Mouse (Mus musculus) urinary bladder, postnatal 4 days (tissue): ENCODE results near the gene Amotl1.
A peak's percentile ranks its signal among the peaks of the same experiment; 100 is the strongest.

ENCODE experiments used
- DNase-seq, 2 experiments: peaks; one replicate each; pipeline ENCODE4 v3.0.0; 2021 to 2022; ENCODE audit warnings: low spot score in 2 of 2

Amotl1 gene

DNA sequence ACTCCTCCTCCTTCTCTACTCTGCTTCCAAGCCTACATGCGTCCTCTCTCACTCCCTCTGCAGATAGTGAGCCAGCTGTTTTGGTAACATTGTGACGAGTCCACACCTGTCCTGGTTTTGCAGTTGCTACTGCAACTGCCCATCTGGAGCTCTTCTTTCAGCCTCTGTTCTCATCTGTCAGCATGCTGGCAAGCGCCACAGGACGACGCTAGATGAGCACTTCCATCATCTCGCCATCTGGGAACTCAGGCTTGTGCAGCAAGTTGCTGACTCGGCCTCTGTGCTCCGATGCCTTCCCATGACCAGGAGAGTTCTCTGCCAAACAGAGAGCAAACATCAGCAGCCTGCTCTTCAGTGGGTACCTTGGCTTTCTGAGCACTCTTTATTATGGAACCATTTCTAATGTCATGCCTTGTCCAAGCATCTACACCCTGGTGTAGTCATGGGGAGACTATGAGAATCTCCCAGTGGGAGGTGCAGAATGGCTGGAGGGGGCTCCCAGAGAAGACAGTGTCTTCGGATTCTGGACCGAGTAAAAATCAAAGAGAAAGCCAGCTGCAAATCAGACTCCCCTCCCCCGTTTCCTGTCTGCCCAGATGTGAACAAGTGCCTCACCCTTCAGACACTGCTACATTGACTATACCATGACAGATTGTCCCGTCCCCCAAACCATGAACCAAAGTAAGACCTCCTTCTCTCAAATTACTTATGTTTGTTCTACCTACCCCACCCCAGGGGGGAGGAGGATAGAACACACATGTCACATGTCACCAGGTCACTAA, 97.1 kb downstream of the Amotl1 start:
- no peak for DNase-seq

DNA sequence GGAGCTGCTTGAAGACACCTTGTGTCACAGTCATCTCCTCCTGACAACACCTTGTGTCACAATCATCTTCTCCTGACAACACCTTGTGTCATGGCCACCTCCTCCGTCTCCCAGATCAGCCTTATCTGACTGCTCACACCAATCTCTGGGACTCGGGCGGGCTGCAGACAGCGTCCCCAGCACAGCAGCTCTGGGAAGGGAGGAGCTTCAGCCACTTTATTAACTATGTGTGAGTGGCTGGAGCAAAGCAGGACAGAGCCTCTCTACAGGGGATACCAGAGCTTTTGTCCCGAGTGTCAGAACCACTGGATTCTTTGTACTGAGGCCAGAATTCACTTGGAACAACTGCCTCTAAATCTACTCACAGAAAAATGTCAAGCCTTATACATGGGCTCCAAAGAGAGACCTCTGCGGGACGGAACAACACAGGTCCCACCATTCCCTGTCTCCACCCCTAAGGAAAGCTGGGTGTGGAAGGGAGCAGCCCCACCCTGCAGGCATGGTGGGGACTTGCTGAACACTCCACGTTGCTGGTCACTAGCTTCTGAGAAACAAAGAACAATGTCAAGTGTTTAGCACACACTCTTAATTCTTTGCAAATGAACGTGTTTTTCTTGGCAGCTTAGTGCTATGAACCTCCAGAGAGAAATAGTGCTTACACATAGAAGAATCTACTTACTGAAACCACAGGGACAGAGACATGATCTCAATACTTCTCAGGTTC, 100.7 kb downstream of the Amotl1 start:
- no peak for DNase-seq

- no peak for DNase-seq
These were observed 109.9 kb downstream of the Amotl1 start for GRCm38 (mm10) chr9:14534833-14535456.

DNA sequence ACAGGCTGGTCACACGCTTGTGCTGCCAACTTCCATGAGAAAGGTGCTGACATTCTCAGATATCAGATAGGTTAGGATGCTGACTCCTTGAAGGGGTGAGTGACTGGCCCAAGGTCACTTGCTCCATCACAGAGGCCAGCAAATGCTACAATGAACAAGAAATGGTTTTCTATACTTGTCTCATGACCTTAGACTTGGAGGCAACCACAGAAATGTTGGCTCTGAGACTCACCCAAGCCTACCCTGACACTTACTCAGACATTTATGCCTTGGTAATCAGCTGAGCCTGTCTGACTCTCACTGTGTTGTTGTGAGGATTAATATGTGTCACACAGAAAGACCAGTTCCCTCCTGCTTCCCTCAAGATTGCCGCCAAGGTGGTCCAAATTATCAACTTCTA, 111.2 kb downstream of the Amotl1 start:
- no peak for DNase-seq

DNA sequence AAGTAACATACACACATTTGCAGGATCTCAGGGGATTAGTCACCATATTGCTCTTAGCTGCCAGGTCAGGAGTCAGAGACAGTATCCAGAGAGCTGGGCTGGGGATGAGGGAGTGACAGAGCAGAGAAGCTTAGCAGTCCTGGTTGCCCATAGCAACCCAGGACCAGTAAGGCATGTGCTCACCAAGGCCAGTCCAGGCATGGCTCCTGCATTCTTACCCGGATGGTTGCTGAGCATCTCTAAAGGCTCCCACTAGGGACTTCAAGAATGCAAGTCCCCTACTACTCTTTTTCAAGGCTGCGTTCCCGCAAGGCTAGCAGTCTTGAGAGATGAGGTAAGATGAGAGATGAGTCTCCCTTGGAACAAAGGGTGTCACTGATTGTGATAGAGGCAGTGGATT, 112.6 kb downstream of the Amotl1 start:
- no peak for DNase-seq

DNA sequence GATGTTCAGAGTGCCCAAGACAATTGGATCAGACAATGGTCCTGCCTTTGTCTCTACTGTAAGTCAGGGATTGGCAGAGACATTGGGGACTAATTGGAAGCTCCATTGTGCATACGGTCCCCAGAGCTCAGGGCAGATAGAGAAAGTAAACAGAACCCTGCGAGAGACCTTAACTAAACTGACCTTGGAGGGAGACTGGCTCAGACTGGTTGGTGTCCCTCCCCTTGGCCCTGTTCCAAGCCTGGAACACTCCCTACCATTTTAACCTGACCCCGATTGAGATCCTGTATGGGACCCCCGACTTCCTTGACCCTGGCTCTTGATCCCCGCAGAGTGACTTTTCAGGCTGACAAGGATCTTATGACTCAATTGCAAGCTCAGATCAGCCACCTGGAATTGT, 114.9 kb downstream of the Amotl1 start:
- no peak for DNase-seq

GRCm38 (mm10) chr9:14523408-14524043, 121.3 kb downstream of the Amotl1 start:
- peak; percentile 70 to 82 for DNase-seq

DNA sequence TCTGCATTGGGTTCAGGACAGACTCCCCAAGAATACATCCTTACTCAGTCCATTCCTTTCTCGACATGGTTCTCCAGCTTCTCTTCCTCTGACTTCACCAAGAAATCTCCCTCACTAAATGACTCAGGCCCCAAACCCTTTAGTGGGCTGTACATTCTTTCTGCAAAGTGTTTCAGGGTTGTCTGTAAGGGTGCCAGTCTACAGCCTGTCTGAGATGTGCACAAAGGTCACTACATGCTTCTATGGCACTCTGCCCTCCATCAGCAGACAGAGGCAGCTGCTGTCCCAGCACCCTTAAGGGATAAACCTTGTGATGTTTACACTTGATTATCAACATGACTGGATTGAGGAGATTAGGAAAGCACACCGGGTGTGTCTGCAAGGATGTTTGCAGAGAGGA, 123.2 kb downstream of the Amotl1 start:
- DNase-seq = no peak

GRCm38 (mm10) chr9:14520971-14521670, 123.7 kb downstream of the Amotl1 start:
- DNase-seq = no peak

GRCm38 (mm10) chr9:14518105-14518504, 126.8 kb downstream of the Amotl1 start:
- no peak for DNase-seq

GRCm38 (mm10) chr9:14517296-14517695, 127.6 kb downstream of the Amotl1 start:
- DNase-seq = no peak

DNA sequence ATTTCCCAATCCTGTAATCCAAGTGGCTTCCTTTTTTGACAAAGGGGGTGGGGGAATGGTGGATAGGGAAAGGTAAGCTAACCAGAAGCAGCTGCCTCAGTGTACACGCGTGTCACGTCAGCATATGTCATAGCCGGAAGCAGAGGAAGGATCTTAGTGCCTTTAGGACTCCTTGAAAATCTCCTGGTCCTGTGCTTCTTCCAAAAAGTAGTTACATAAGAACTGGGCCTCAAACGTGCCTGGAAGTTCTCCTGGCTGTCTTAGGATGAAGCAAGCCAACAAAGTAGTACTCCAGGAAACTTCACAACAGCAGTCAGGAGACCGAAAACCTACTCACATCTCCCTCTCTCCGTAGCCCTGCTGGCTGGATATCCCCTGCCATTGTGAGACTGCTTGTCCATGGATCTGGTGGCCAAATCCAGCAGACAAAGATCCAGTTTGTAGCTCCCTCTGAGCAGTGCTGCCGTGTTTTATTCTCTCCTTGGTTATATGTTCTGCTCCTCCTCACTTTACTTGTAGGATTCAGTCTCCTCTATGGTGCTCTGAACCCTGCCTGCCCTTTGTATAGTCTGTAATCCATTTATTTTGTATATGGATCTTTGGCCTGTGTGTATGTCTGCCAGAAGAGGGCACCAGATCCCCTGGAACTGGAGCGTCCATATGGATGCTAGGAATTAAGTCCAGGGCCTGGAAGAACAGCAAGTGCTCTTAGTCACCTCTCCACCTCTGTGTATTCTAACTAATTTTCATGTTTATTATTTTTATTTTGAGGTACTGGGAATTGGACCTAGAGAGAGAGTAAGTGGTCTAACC, 132.0 kb downstream of the Amotl1 start:
- DNase-seq = no peak

- no peak for DNase-seq
These were observed 143.9 kb downstream of the Amotl1 start for GRCm38 (mm10) chr9:14500916-14501424.

DNA sequence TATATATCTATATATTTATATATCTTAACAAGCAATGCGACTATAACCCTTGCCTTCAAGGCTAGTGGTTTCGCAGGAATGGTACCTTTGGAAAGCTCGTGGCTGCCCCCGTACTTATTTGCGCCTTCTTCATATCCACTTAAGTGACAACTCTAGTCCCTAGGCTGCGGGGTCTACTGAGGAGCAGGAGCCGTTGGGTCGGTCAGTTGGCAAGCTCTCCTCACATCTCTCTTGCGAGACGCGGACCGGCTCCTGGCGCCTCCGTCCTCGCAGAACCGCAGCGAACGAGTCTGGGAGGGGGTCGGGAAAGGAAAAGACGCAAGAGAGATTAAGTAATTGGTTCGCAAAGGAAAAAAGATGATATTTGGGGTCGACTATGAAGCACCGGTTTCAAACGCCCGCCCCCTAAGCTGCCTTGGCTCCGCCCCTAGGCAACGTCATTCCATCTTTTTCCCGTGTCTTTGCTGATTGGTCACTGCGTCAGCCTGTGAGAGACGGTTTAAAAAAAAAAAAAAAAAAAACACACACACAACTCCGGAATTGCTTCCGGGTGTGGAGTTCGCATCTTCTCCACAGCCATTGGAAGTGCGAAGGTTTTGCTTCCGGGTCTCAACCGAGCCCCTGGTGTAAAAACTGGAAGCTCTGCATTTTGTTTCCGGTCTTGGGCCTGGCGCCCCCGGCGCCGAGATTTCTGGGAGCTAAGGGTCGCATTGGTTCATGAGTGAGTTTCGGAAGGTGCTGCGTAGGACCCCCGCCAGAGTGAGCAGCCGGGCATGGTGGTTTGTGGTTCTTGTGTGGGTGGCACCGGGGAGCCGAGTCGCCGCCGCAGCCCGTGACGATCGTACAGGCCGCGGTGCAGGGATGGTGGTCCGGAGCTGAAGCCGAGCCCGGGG, 144.6 kb downstream of the Amotl1 start, which contains the start of the genes Kdm4d and Cwc15:
Kdm4d (minus strand) TSS at position 460 of the 893 bp plus-strand sequence.
Cwc15 (plus strand) TSS at position 595 of the 893 bp plus-strand sequence.
- DNase-seq = peak; percentile 90 to 92

GRCm38 (mm10) chr9:14498896-14499705, 145.8 kb downstream of the Amotl1 start:
- DNase-seq = no peak
